Mouse (Mus musculus): Measurements from ENCODE around the gene Prkag1.

Gene Prkag1

GRCm38 (mm10) chr15:98830736-98831683, at the start of gene Prkag1:
TSS of gene Prkag1 (minus strand) at chr15:98831521.
- DNase-seq, result peak; percentile 93

GRCm38 (mm10) chr15:98877331-98877730, 46.0 kb upstream of the Prkag1 start:
- DNase-seq, result peak; percentile 65

GRCm38 (mm10) chr15:98871916-98872888, 40.9 kb upstream of the Prkag1 start:
- peak; percentile 93 for DNase-seq

- no peak for DNase-seq
These were observed 40.0 kb upstream of the Prkag1 start, which contains the start of gene Kmt2d for GRCm38 (mm10) chr15:98871070-98871915. TSS of gene Kmt2d (minus strand) at chr15:98871204.

GRCm38 (mm10) chr15:98870179-98871069, 39.1 kb upstream of the Prkag1 start:
- DNase-seq, result peak; percentile 59

- DNase-seq, result no peak
These were observed 38.2 kb upstream of the Prkag1 start for GRCm38 (mm10) chr15:98869342-98870178.

GRCm38 (mm10) chr15:98868346-98869063, 37.2 kb upstream of the Prkag1 start:
- no peak for DNase-seq

- DNase-seq, result no peak
These were observed 36.0 kb upstream of the Prkag1 start for GRCm38 (mm10) chr15:98867321-98867720.

GRCm38 (mm10) chr15:98866501-98866900, 35.2 kb upstream of the Prkag1 start:
- no peak for DNase-seq

- DNase-seq, result no peak
These were observed 34.5 kb upstream of the Prkag1 start for GRCm38 (mm10) chr15:98865771-98866170.

- DNase-seq, result no peak
These were observed 33.6 kb upstream of the Prkag1 start for GRCm38 (mm10) chr15:98864951-98865350.

- no peak for DNase-seq
These were observed 32.2 kb upstream of the Prkag1 start for GRCm38 (mm10) chr15:98863451-98863958.

GRCm38 (mm10) chr15:98861701-98862410, 30.5 kb upstream of the Prkag1 start:
- no peak for DNase-seq

GRCm38 (mm10) chr15:98860921-98861320, 29.6 kb upstream of the Prkag1 start:
- no peak for DNase-seq

GRCm38 (mm10) chr15:98859319-98860043, 28.2 kb upstream of the Prkag1 start:
- no peak for DNase-seq

- DNase-seq, result no peak
These were observed 22.9 kb upstream of the Prkag1 start for GRCm38 (mm10) chr15:98854214-98854613.

- DNase-seq, result no peak
These were observed 22.0 kb upstream of the Prkag1 start for GRCm38 (mm10) chr15:98853161-98853937.

All from cerebellum, adult 11 months (tissue).